Mouse (Mus musculus) CH12.LX (cell line): ENCODE measurements around the gene Rffl. TPM values are rescaled to one million over a fixed set of nuclear protein-coding genes. Genes with fewer than 3 reads are reported as not detected.
"Not testable (repeated sequence)": the region's sequence is repeated elsewhere in the genome, so short reads cannot be mapped to it uniquely, and the experiment has no call there.

Experiments
- DNase-seq: peaks from one replicate; pipeline ENCODE4 v3.0.0-alpha.2; 2013; ENCODE audit errors: extremely low read depth
- H3K27ac ChIP-seq: 2 replicates; pipeline ENCODE4 v1.5.1; 2012; ENCODE audit warnings: low read depth, mild to moderate bottlenecking, control low read depth, moderate library complexity; ENCODE audit not compliant: insufficient read depth
- H3K27me3 ChIP-seq: replicated peaks from 2 replicates; pipeline ENCODE3; 2012; ENCODE audit warnings: inconsistent platforms
- H3K36me3 ChIP-seq, 2 experiments: replicated peaks in 1 of 2; 2 replicates each; pipeline versions ENCODE3 to v1.6.1; 2012; ENCODE audit warnings: inconsistent platforms in 1 of 2, low read length in 1 of 2, mild to moderate bottlenecking in 1 of 2, mixed read lengths in 1 of 2, moderate library complexity in 1 of 2; ENCODE audit not compliant: control insufficient read depth in 1 of 2, insufficient read depth in 1 of 2
- H3K4me1 ChIP-seq, 2 experiments: 2 replicates each; pipeline ENCODE4 v1.6.1; 2012; ENCODE audit warnings: inconsistent platforms in 1 of 2, moderate library complexity in 1 of 2; ENCODE audit not compliant: insufficient read depth in 2 of 2, control insufficient read depth in 1 of 2
- H3K4me2 ChIP-seq: 2 replicates; pipeline ENCODE4 v1.6.1; 2012; ENCODE audit warnings: low read depth, mild to moderate bottlenecking, control low read depth; ENCODE audit not compliant: poor library complexity, insufficient read depth, severe bottlenecking
- H3K4me3 ChIP-seq, 3 experiments: fragments of 150-350 bp in 1 of 3; sonication (generic) in 1 of 3; replicated peaks in 1 of 3; 2 replicates each; pipeline versions ENCODE3 to v1.5.1; 2011 to 2012; ENCODE audit warnings: low read depth in 2 of 3, low read length in 2 of 3, mild to moderate bottlenecking in 2 of 3, moderate library complexity in 2 of 3, control low read depth in 1 of 3, improper control_type of control experiment in 1 of 3, inconsistent platforms in 1 of 3, mixed read lengths in 1 of 3; ENCODE audit not compliant: poor library complexity in 1 of 3
- H3K79me2 ChIP-seq: replicated peaks from 2 replicates; pipeline ENCODE4 v1.6.1; 2012; ENCODE audit warnings: mild to moderate bottlenecking, moderate library complexity; ENCODE audit not compliant: control insufficient read depth, poor library complexity, insufficient read depth, severe bottlenecking; ENCODE audit errors: extremely low read depth
- H3K9ac ChIP-seq: 2 replicates; pipeline ENCODE4 v1.6.1; 2012; ENCODE audit warnings: low read depth, mild to moderate bottlenecking, control low read depth, moderate library complexity; ENCODE audit not compliant: insufficient read depth
- H3K9me3 ChIP-seq: replicated peaks from 2 replicates; pipeline ENCODE3; 2012; ENCODE audit warnings: low read length, inconsistent platforms, mixed read lengths
- BHLHE40 ChIP-seq: IDR thresholded peaks from 2 replicates; pipeline ENCODE4 v1.6.1; 2011; ENCODE audit warnings: mild to moderate bottlenecking, low read depth, low read length, improper control_type of control experiment
- CHD1 ChIP-seq: IDR thresholded peaks from 2 replicates; pipeline ENCODE4 v1.6.1; 2012; ENCODE audit warnings: low read depth, low read length, improper control_type of control experiment, inconsistent platforms
- CHD2 ChIP-seq: IDR thresholded peaks from 2 replicates; pipeline ENCODE4 v1.6.1; 2011; ENCODE audit warnings: low read length, improper control_type of control experiment
- GABPA ChIP-seq: IDR thresholded peaks from 2 replicates; pipeline ENCODE4 v1.6.1; 2012; ENCODE audit warnings: low read depth, low read length, improper control_type of control experiment, inconsistent platforms; ENCODE audit not compliant: insufficient replicate concordance
- IRF4 ChIP-seq: IDR thresholded peaks from 2 replicates; pipeline ENCODE4 v1.6.1; 2014; ENCODE audit warnings: low read depth, mild to moderate bottlenecking, inconsistent platforms, low read length, improper control_type of control experiment
- JUN ChIP-seq: IDR thresholded peaks from 2 replicates; pipeline ENCODE4 v1.6.1; 2011; ENCODE audit warnings: low read depth, mild to moderate bottlenecking, low read length, improper control_type of control experiment, moderate library complexity; ENCODE audit not compliant: insufficient read depth
- MAFK ChIP-seq: IDR thresholded peaks from 2 replicates; pipeline ENCODE4 v1.6.1; 2011; ENCODE audit warnings: low read length, improper control_type of control experiment; ENCODE audit not compliant: insufficient replicate concordance
- MXI1 ChIP-seq: IDR thresholded peaks from 2 replicates; pipeline ENCODE4 v1.6.1; 2011; ENCODE audit warnings: mild to moderate bottlenecking, low read depth, low read length, improper control_type of control experiment
- NELFE ChIP-seq: IDR thresholded peaks from 2 replicates; pipeline ENCODE4 v1.6.1; 2011; ENCODE audit warnings: low read depth, low read length, improper control_type of control experiment
- NRF1 ChIP-seq: IDR thresholded peaks from 2 replicates; pipeline ENCODE4 v1.6.1; 2014; ENCODE audit warnings: low read depth, mild to moderate bottlenecking, inconsistent platforms, low read length, improper control_type of control experiment, moderate library complexity
- SIN3A ChIP-seq: IDR thresholded peaks from 2 replicates; pipeline ENCODE4 v1.6.1; 2012; ENCODE audit warnings: low read length, improper control_type of control experiment, inconsistent platforms
- SMC3 ChIP-seq: IDR thresholded peaks from 2 replicates; pipeline ENCODE4 v1.6.1; 2011; ENCODE audit warnings: low read depth, low read length, improper control_type of control experiment
- TBP ChIP-seq: conservative IDR thresholded peaks from 2 replicates; pipeline ENCODE4 v1.6.1; 2011; ENCODE audit warnings: low read depth, low read length, improper control_type of control experiment
- USF2 ChIP-seq: conservative IDR thresholded peaks from 2 replicates; pipeline ENCODE4 v1.6.1; 2011; ENCODE audit warnings: low read depth, low read length, improper control_type of control experiment
- ZKSCAN1 ChIP-seq: IDR thresholded peaks from 2 replicates; pipeline ENCODE4 v1.6.1; 2012; ENCODE audit warnings: low read depth, inconsistent platforms, low read length, improper control_type of control experiment, borderline replicate concordance
- ZMIZ1 ChIP-seq: IDR thresholded peaks from 2 replicates; pipeline ENCODE4 v1.6.1; 2012; ENCODE audit warnings: low read depth, mild to moderate bottlenecking, inconsistent platforms, low read length, improper control_type of control experiment
- dilution Hi-C: fragments of 300-500 bp; cut with MboI; formaldehyde crosslinking; loops from 2 replicates; pipeline ENCODE4 v1.14.3; 2020; ENCODE audit warnings: low sequenced_read_pairs; ENCODE audit not compliant: extremely low pct_unique_long_range_greater_than_20kb, extremely low pct_ligation_motif_present
- in situ Hi-C: fragments of 300-500 bp; cut with MboI; formaldehyde crosslinking; loops from 3 replicates; pipeline ENCODE4 v1.14.3; 2019; ENCODE audit warnings: low sequenced_read_pairs, low pct_ligation_motif_present, low pct_unique_long_range_greater_than_20kb, mixed read lengths
- polyA plus RNA-seq: library from polyadenylated mRNA; unstranded; fragments of >175 nt; gene quantifications from 2 replicates; pipeline ENCODE4 v1.2.1, GENCODE M21; 2012; ENCODE audit warnings: low read depth; ENCODE audit not compliant: insufficient read length
- total RNA-seq, 2 experiments: library from RNA; depleted of rRNA; stranded (reverse); fragments of 300-350 nt in 1 of 2; fragments of >200 nt in 1 of 2; gene quantifications; 2 replicates each; pipeline ENCODE4 v1.2.3; 2012 to 2014

Gene Rffl
- total and polyA plus RNA-seq, 3 experiments = 1.2 to 16.5 (median 3.0) TPM

DNA sequence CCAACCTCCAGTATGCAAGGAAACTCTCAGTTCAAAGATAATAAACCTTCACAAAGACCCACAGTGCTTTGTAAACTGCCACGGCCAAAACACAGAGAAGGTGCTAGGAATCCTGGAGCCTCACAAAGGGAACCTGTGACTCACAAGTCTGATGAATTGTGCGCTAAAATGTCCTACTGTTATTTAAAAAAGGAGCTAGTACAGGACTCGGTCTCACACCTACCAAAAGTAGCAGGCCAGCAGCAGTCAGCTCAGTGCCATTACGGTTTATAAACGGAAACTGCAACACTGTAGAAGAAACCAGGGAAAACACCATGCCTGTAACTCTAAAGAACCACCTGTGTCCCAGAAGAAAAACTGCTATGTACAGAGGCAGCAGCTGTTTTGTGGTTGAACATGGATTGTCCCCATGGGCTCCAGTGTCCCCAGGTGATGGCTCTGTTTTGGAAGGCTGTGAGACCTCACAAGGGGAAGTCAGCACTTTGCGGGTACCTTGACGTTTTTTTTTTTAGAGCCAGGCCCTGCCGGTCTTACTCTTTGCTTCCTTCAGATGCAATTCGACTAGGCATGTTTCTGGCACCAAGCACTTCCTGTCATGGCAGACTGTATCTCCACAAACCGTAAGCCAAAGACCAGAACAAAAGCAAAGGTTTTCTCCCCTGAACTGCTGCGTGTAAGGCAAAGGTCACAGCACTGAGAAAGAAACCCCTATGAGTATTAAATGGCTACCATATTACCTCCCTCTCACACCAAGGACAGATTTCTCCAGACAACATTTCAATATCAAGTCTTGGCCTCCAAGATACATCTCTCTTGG is 35.2 kb downstream of the Rffl start (continued):
- TF ChIP-seq JUN (peak; percentile 41; the same call in 1 of the 2 replicates), MXI1 (no peak; the same call in 1 of the 2 replicates), SIN3A (peak; percentile 85), USF2 (no peak), ZKSCAN1 (no peak; the same call in 1 of the 2 replicates), TBP (0 out of 2 replicates have a peak, but pooled peaks have one; percentile 57), MAFK (peak; percentile 90), NRF1 (no peak), CHD2 (peak; percentile 68)

DNA sequence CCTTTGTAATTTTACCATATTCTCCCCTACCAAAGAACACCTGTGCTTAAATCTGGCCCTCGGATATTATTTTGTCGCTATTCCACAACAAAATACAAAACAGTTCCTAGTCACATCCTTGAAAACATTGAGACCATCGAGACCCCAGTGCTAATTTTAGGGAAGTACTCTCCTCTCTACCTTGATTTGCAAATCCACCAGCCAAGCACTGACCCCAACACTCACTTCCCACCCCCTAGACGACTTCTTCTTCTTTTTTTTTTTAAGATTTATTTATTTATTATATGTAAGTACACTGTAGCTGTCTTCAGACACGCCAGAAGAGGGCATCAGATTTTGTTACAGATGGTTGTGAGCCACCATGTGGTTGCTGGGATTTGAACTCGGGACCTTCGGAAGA is 36.7 kb downstream of the Rffl start:
- Histone ChIP-seq H3K4me1 (peaks cover 2 to 30% of the 10 kb centered on the region in 2 experiments; a peak in 3 of 4 replicates), H3K36me3 (peaks cover 18 to 21% of the 10 kb centered on the region in 2 experiments), H3K9me3 (peaks cover 41% of the 10 kb centered on the region)
- H3K27ac ChIP-seq, H3K4me2 ChIP-seq, H3K79me2 ChIP-seq, H3K4me3 ChIP-seq, H3K27me3 ChIP-seq, DNase-seq, dilution Hi-C loops, in situ Hi-C loops, H3K9ac ChIP-seq: not testable (repeated sequence)

DNA sequence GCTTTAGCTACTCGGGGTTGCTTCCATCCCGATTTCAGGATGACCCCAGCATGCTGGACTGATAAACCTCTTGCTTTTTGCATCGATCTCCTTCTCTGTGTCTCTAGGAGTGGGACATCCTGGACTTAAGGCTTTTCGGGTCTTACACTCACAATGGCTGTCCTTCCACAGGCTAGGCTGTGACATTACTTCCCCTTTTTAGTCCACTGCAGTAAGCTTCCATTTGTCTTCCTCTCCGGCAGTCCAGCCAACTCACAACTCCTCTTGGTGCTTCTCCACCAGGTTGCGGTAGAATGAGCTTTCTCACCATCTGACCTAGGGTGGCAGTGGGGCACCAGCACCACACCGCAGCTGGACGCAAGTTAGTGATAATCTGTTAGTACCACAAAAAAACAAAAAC is 37.1 kb downstream of the Rffl start:
- in situ Hi-C loops = no loop called here
- peaks cover 37% of the 10 kb centered on the region for H3K9me3 ChIP-seq
- H3K27me3 ChIP-seq = no peaks in the 10 kb centered on the region
- dilution Hi-C loops = no loop called here
- TF ChIP-seq IRF4 (no peak), GABPA (no peak), SIN3A (no peak), SMC3 (no peak), CHD1 (no peak), USF2 (no peak), BHLHE40 (no peak), NELFE (no peak), ZMIZ1 (no peak)
- no peak for DNase-seq
- H3K79me2 ChIP-seq = peaks cover 3% of the 10 kb centered on the region; the same call in 1 of the 2 replicates
- H3K36me3 ChIP-seq = peaks cover 17 to 18% of the 10 kb centered on the region in 2 experiments
- no peak overlapping the region for H3K4me2 ChIP-seq
- H3K4me3 ChIP-seq = no peak overlapping the region
- no peak overlapping the region for H3K27ac ChIP-seq
- no peak overlapping the region for H3K9ac ChIP-seq
- peaks cover 2 to 30% of the 10 kb centered on the region in 2 experiments; a peak in 3 of 4 replicates for H3K4me1 ChIP-seq

DNA sequence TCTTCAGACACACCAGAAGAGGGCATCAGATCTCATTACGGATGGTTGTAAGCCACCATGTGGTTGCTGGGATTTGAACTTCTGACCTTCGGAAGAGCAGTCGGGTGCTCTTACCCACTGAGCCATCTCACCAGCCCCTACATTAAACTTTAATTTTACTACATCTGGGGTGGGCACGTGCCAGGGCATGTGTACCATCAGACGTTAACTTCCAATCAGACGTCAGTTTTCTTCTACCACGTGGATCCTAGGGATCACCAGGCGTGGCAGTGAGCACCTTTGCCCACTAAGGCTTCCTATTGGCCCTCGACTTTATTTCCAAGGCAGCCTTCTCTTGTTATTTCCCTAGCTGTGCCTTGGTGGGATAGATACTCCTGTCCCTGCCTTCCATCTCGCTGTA is 38.6 kb downstream of the Rffl start:
- H3K4me3 ChIP-seq, H3K27ac ChIP-seq, H3K4me2 ChIP-seq, H3K9ac ChIP-seq, H3K36me3 ChIP-seq, dilution Hi-C loops, H3K27me3 ChIP-seq, in situ Hi-C loops, H3K79me2 ChIP-seq, DNase-seq: not testable (repeated sequence)
- peaks cover 22% of the 10 kb centered on the region for H3K9me3 ChIP-seq
- H3K4me1 ChIP-seq = peaks cover 2 to 36% of the 10 kb centered on the region in 2 experiments; a peak in 3 of 4 replicates
